Mouse (Mus musculus) liver, postnatal 0 days (tissue): ENCODE data around the gene Map4k2.

Source experiments
- CTCF ChIP-seq: sonication (generic); IDR thresholded peaks from 2 replicates; pipeline ENCODE4 v1.5.1; 2016; ENCODE audit warnings: antibody characterized with exemption, low read depth
- EP300 ChIP-seq: IDR thresholded peaks from 2 replicates; pipeline ENCODE4 v1.6.1; 2016; ENCODE audit warnings: antibody characterized with exemption, low read depth, mild to moderate bottlenecking

DNA sequence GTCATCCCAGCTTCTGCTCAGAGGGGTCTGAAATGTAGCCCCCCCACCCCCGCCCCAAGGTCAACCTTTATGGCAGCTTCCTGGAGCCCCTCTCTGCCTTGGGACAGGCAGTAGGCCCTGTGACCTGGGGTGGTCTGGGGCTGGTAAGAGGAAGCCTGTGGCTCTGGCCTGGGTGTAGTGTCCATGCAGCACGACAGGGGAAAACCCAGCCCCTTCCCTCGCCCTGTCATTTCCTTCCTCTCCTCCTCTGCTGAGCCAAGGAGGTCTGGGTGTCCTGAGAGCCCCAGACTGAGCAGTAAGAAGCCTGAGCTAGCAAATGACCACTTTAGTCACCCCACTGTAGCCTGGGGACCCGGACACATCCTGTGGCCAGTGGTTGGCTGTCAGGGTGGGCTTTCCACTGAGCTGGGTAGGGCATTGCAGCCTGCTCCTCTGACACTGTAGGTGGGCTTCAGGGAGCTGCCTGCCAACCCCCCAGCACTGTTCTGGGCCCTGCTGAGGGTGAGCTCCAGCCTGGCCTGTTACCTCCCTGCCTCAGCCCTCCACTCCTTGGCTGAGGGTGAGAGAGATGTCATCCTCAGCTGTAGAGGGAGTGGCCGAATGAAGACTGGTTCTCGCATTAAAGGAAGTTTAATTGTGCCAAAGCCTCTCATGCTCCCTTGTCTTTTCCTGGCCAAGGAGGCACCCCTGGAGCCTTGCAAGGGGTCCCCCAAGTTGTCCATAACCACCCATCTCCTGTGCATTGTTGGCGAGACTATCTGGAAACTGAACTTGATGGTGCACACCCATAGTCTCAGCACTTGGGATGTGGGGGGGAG lies 41.3 kb upstream of the Map4k2 start:
- TF ChIP-seq EP300 = no peak
- TF ChIP-seq CTCF = no peak
